Mouse (Mus musculus) midbrain, embryonic 14.5 days (tissue): ENCODE measurements at regions not wholly inside any gene's neighbourhood (a gene's known extent, or its start where the extent isn't known, plus 50 kb on each side); places are given as distances from the start of the nearest gene placed in this dataset.

ENCODE experiments used
- ATAC-seq: fragments of 200-750 bp; cut with Nextera tagmentation; 2 replicates; pipeline ENCODE4 v1.8.0; 2017; ENCODE audit warnings: moderate number of reproducible peaks, moderate library complexity; ENCODE audit not compliant: low FRiP score, low TSS enrichment
- DNase-seq: peaks from one replicate; pipeline ENCODE4 v3.0.0-alpha.2; 2015
- H3K27ac ChIP-seq: fragments of 300-500 bp; sonication (generic); replicated peaks from 2 replicates; pipeline ENCODE4 v1.5.1; 2014; ENCODE audit warnings: mild to moderate bottlenecking, low read depth, low read length, moderate library complexity
- H3K27me3 ChIP-seq: fragments of 300-500 bp; sonication (generic); 2 replicates; pipeline ENCODE4 v1.6.1; 2014; ENCODE audit warnings: low read length, control low read depth, mixed read lengths; ENCODE audit not compliant: control insufficient read depth, insufficient read depth
- H3K36me3 ChIP-seq: fragments of 300-500 bp; sonication (generic); 2 replicates; pipeline ENCODE4 v1.6.1; 2014; ENCODE audit warnings: low read length, control low read depth; ENCODE audit not compliant: control insufficient read depth, insufficient read depth
- H3K4me1 ChIP-seq: fragments of 300-500 bp; sonication (generic); 2 replicates; pipeline ENCODE4 v1.6.1; 2014; ENCODE audit warnings: mild to moderate bottlenecking, antibody characterized with exemption, low read length, control low read depth; ENCODE audit not compliant: control insufficient read depth, insufficient read depth
- H3K4me2 ChIP-seq: fragments of 300-500 bp; sonication (generic); 2 replicates; pipeline ENCODE4 v1.6.1; 2014; ENCODE audit warnings: mild to moderate bottlenecking, low read length, moderate library complexity
- H3K4me3 ChIP-seq: fragments of 300-500 bp; sonication (generic); replicated peaks from 2 replicates; pipeline ENCODE4 v1.5.1; 2014; ENCODE audit warnings: low read depth, low read length
- H3K9ac ChIP-seq: fragments of 300-500 bp; sonication (generic); replicated peaks from 2 replicates; pipeline ENCODE4 v1.6.1; 2014; ENCODE audit warnings: mild to moderate bottlenecking, low read length, moderate library complexity
- H3K9me3 ChIP-seq: fragments of 300-500 bp; sonication (generic); 2 replicates; pipeline ENCODE4 v1.6.1; 2016; ENCODE audit warnings: low read length, control low read depth, mixed read lengths; ENCODE audit not compliant: control insufficient read depth
- WGBS: fragments of 180-500 bp; shearing (Covaris S2); extraction: QIAGEN DNeasy Blood & Tissue Kit; methylation state at CpG from one replicate; pipeline ENCODE4 v1.1.7; 2014; 5-methylcytosine and 5-hydroxymethylcytosine counted together

DNA sequence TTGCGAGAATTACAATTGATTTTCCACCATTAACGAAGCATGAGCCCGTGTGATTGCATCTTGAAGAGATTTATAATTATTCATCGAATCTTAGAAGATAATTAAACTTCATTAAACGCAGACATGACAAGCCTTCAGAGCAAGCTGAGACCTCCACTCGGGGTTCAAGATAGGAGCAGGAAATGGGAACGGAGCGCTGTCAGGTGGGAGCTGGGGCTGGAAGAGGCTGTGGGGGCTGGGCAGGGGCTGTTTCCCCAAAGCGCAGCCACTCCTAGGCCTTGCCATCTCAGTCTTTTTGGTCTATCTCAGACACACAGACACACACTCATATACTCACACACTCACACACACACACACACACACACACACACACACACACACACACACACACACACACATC lies 52.6 kb upstream of the Disp3 start:
- H3K4me3 ChIP-seq, result no peak overlapping the region
- 0 out of 2 replicates have a peak, but pooled peaks cover 3% of the 10 kb centered on the region for H3K4me1 ChIP-seq
- no peaks in the 10 kb centered on the region for H3K36me3 ChIP-seq
- ATAC-seq (no peak), DNase-seq (no peak)
- 76% methylated on average over 9 of the region's 9 CpGs for WGBS
- H3K27ac ChIP-seq, result 0 out of 2 replicates have a peak overlapping the region, but pooled peaks have one; percentile 62
- H3K27me3 ChIP-seq, result no peaks in the 10 kb centered on the region
- H3K9ac ChIP-seq, result no peak overlapping the region
- no peaks in the 10 kb centered on the region for H3K9me3 ChIP-seq
- no peak overlapping the region for H3K4me2 ChIP-seq

DNA sequence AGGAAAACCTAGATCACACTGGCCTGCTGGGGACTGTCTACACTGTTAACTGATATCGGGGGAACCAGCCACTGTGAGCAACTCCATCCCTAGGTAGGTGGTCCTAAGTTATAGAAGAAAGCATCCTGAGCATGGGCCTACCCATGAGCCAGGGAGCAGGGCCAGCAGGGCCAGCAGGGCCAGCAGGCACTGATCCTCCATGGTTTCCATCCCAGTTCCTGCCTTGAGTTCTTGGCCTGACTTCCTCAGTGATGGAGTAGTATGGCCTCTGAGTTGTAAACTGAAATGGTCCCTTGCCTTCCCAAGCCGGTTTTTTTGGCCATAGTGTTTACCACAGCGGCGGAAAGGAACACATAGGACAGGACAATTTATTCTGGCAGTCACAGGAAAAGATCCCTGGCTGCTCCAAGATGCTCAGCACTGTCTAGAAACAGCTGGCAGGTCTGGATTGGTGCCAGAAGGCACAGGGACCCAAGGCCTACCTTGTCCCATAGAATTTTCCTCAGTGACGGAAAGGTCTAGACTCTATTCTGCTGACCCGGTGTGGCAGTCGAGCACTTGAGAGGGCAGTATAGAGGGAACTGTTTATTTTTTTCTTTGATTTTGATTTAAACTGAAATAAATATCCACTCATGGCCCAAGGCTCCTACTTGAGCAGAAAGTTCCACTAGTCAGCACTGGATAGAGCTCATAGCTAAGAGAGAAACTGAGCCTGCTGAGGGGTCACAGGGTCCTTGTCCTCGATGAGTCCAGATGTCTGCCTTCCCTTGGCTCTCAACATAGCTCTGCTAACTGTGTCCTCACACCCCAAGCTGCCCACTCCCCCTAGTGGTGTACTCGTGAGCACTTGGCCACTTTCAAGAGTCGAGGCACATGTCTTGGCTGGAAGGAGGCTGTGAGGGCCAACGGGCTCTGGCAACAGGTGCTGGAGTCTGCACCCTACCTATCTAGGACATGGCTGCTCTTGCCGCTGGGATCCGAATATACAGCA lies 50.4 kb upstream of the Disp3 start:
- no peaks in the 10 kb centered on the region for H3K36me3 ChIP-seq
- H3K27ac ChIP-seq, result no peak overlapping the region
- no peak for ATAC-seq
- no peak overlapping the region for H3K4me2 ChIP-seq
- no peak overlapping the region for H3K9ac ChIP-seq
- no peaks in the 10 kb centered on the region for H3K9me3 ChIP-seq
- DNase-seq, result peak; percentile 72
- H3K27me3 ChIP-seq, result no peaks in the 10 kb centered on the region
- 66% methylated on average over 13 of the region's 13 CpGs for WGBS
- 0 out of 2 replicates have a peak, but pooled peaks cover 3% of the 10 kb centered on the region for H3K4me1 ChIP-seq
- H3K4me3 ChIP-seq, result no peak overlapping the region
